Mouse (Mus musculus): ENCODE measurements at regions not wholly inside any gene's neighbourhood (a gene's known extent, or its start where the extent isn't known, plus 50 kb on each side); places are given as distances from the start of the nearest gene placed in this dataset.

DNA sequence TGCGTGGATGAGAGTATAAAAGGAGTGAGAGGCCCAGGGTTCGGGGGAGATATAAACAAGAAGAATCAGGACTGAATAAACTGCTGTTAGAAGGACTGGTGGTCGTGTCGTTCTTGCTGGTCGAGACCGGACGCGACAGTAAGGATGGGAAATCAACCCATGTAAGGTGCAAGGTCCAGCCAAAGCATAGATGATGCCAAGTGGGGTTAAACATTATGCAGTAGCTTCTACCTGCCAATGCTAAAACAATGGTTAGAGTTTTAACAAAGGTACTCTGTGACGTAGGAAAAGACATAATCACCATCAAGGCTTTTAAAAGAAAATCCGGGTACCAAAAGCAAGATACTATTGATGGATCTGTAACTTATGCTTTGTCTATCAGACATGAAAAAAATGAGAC, 58.4 kb upstream of the Tmc1 start:
- DNase-seq = no peak

DNA sequence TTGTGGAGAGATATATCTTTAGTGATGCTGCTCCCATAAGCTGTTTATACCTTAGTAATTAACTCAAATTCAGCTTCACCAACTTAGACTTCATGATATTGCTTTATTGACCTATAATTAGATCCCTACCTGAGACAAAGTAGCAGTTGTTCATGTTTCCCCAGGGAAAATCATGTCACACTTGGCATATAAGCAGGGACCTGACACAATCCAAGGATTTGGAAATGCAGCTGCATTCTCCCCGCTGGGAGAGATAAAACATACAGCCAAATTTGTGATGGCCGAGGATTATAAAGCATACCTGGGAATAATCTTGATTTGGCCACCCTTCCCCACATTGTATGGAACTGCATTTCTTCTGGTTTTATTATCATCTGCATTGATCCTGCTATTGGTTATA, 55.6 kb upstream of the Tmc1 start:
- no peak for DNase-seq

DNA sequence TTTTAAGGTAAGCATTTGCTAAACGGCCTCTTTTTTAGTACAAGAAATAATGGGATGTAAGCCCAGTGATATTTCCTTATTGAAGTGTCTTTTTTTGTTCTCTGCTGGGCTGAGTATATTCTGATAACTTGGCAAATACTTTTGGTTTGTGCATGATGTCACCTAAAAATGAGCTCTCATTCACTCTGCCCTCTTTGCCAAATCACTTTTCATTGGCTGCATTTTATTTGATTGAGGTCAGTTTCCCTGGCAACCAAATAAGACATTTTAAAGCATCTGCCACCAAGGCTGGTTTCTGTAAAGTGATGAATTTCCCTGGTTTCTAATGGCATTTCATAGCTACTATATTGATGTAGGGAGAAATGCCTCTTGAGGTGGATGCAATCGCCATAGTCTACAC, 50.4 kb upstream of the Tmc1 start:
- no peak for DNase-seq
